Mouse (Mus musculus): ENCODE measurements around the gene Kti12. TPM values are rescaled to one million over a fixed set of nuclear protein-coding genes. Genes with fewer than 3 reads are reported as not detected.

Gene Kti12
- polyA plus RNA-seq, 1 experiment from 2014 or later = 57.8 TPM

GRCm38 (mm10) chr4:108834115-108834970, 13.2 kb upstream of the Kti12 start, which contains the start of gene Txndc12:
Gene Txndc12, plus strand, starts transcription at chr4:108834601.
- Histone ChIP-seq H3K4me1 (replicated peaks) (peaks cover 10% of the 10 kb centered on the region), H3K4me3 (replicated peaks) (peak within 1 kb of the TSS; percentile 88), H3K9me3 (no peaks in the 10 kb centered on the region), H3K36me3 (no peaks in the 10 kb centered on the region), H3K27me3 (replicated peaks) (no peaks in the 10 kb centered on the region), H3K4me2 (replicated peaks) (peak within 1 kb of the TSS; percentile 69), H3K27ac (peak within 1 kb of the TSS; percentile 98), H3K9ac (peak within 1 kb of the TSS; percentile 95)
- under 1% methylated on average over 34 of the region's 34 CpGs for WGBS
- peak; percentile 87 for ATAC-seq

- Histone ChIP-seq H3K4me1 (replicated peaks) (peaks cover 10% of the 10 kb centered on the region), H3K4me3 (replicated peaks) (peak overlapping the region; percentile 88), H3K9ac (peak overlapping the region; percentile 64), H3K27ac (peak overlapping the region; percentile 98), H3K4me2 (replicated peaks) (peak overlapping the region; percentile 69), H3K27me3 (replicated peaks) (no peaks in the 10 kb centered on the region), H3K9me3 (no peaks in the 10 kb centered on the region), H3K36me3 (no peaks in the 10 kb centered on the region)
- WGBS = under 1% methylated on average over 15 of the region's 15 CpGs
- no peak for ATAC-seq
These were observed 12.6 kb upstream of the Kti12 start for GRCm38 (mm10) chr4:108834971-108835311.

- WGBS = 50% methylated on average over 3 of the region's 3 CpGs
- Histone ChIP-seq H3K4me3 (replicated peaks) (peak overlapping the region; percentile 88), H3K27me3 (replicated peaks) (no peaks in the 10 kb centered on the region), H3K4me2 (replicated peaks) (peak overlapping the region; percentile 69), H3K9me3 (no peaks in the 10 kb centered on the region), H3K36me3 (no peaks in the 10 kb centered on the region), H3K27ac (peak overlapping the region; percentile 98; the same call in 1 of the 2 replicates), H3K4me1 (replicated peaks) (peaks cover 10% of the 10 kb centered on the region), H3K9ac (peak overlapping the region; percentile 64)
- ATAC-seq = no peak
These were observed 12.1 kb upstream of the Kti12 start for GRCm38 (mm10) chr4:108835496-108835895.

GRCm38 (mm10) chr4:108838031-108838430, 9.6 kb upstream of the Kti12 start:
- Histone ChIP-seq H3K9ac (no peak overlapping the region), H3K36me3 (no peaks in the 10 kb centered on the region), H3K9me3 (no peaks in the 10 kb centered on the region), H3K4me1 (replicated peaks) (peaks cover 6% of the 10 kb centered on the region; the same call in 1 of the 2 replicates), H3K27me3 (replicated peaks) (no peaks in the 10 kb centered on the region), H3K27ac (no peak overlapping the region), H3K4me2 (replicated peaks) (no peak overlapping the region), H3K4me3 (replicated peaks) (no peak overlapping the region)
- no peak for ATAC-seq
- WGBS = 64% methylated on average over 4 of the region's 4 CpGs

GRCm38 (mm10) chr4:108841920-108842578, 5.5 kb upstream of the Kti12 start:
- H3K9me3 ChIP-seq = no peaks in the 10 kb centered on the region
- H3K4me1 ChIP-seq (replicated peaks) = peaks cover 3% of the 10 kb centered on the region; the same call in 1 of the 2 replicates
- ATAC-seq = no peak
- no peak overlapping the region for H3K9ac ChIP-seq
- H3K4me3 ChIP-seq (replicated peaks) = no peak overlapping the region
- no peak overlapping the region for H3K4me2 ChIP-seq (replicated peaks)
- H3K36me3 ChIP-seq = no peaks in the 10 kb centered on the region
- no peak overlapping the region for H3K27ac ChIP-seq
- H3K27me3 ChIP-seq (replicated peaks) = no peaks in the 10 kb centered on the region
- WGBS = 67% methylated on average over 7 of the region's 7 CpGs

GRCm38 (mm10) chr4:108843336-108843735, 4.2 kb upstream of the Kti12 start:
- no peak for ATAC-seq
- H3K27me3 ChIP-seq (replicated peaks) = no peaks in the 10 kb centered on the region
- no peak overlapping the region for H3K27ac ChIP-seq

GRCm38 (mm10) chr4:108845824-108846569, 1.6 kb upstream of the Kti12 start:
- Histone ChIP-seq H3K4me2 (replicated peaks) (no peak overlapping the region), H3K27ac (0 out of 2 replicates have a peak overlapping the region, but pooled peaks have one; percentile 27), H3K4me1 (replicated peaks) (0 out of 2 replicates have a peak, but pooled peaks cover 8% of the 10 kb centered on the region), H3K9me3 (no peaks in the 10 kb centered on the region), H3K27me3 (replicated peaks) (no peaks in the 10 kb centered on the region), H3K9ac (no peak overlapping the region), H3K4me3 (replicated peaks) (no peak overlapping the region), H3K36me3 (no peaks in the 10 kb centered on the region)
- ATAC-seq = no peak
- 51% methylated on average over 5 of the region's 5 CpGs for WGBS

More at GRCm38 (mm10) chr4:108843336-108843735, 4.2 kb upstream of the Kti12 start:
- no peak overlapping the region for H3K9ac ChIP-seq
- H3K4me1 ChIP-seq (replicated peaks) = no peaks in the 10 kb centered on the region; the same call in 1 of the 2 replicates
- H3K4me2 ChIP-seq (replicated peaks) = no peak overlapping the region
- no peak overlapping the region for H3K4me3 ChIP-seq (replicated peaks)
- no peaks in the 10 kb centered on the region for H3K36me3 ChIP-seq
- H3K9me3 ChIP-seq = no peaks in the 10 kb centered on the region

GRCm38 (mm10) chr4:108848505-108848848, 892 bp downstream of the Kti12 start, which contains the start of gene A730015C16Rik:
Gene A730015C16Rik, minus strand, starts transcription at chr4:108848619.
- 5% methylated on average over 20 of the region's 20 CpGs for WGBS
- Histone ChIP-seq H3K4me2 (replicated peaks) (peak within 1 kb of the TSS; percentile 86), H3K27me3 (replicated peaks) (no peaks in the 10 kb centered on the region), H3K27ac (peak within 1 kb of the TSS; percentile 93), H3K4me3 (replicated peaks) (peak within 1 kb of the TSS; percentile 86), H3K4me1 (replicated peaks) (0 out of 2 replicates have a peak, but pooled peaks cover 8% of the 10 kb centered on the region), H3K9me3 (no peaks in the 10 kb centered on the region), H3K36me3 (no peaks in the 10 kb centered on the region), H3K9ac (peak within 1 kb of the TSS; percentile 78)
- ATAC-seq = peak; percentile 35

GRCm38 (mm10) chr4:108866806-108867205, 19.2 kb downstream of the Kti12 start:
- ATAC-seq = no peak
- Histone ChIP-seq H3K27ac (no peak overlapping the region), H3K36me3 (peaks cover 3% of the 10 kb centered on the region; the same call in 1 of the 2 replicates), H3K9ac (no peak overlapping the region), H3K4me1 (replicated peaks) (no peaks in the 10 kb centered on the region), H3K4me3 (replicated peaks) (no peak overlapping the region), H3K9me3 (no peaks in the 10 kb centered on the region), H3K4me2 (replicated peaks) (no peak overlapping the region), H3K27me3 (replicated peaks) (no peaks in the 10 kb centered on the region)
- 78% methylated on average over 7 of the region's 7 CpGs for WGBS

GRCm38 (mm10) chr4:108869730-108870374, 22.3 kb downstream of the Kti12 start:
- ATAC-seq = peak; percentile 88
- Histone ChIP-seq H3K27me3 (replicated peaks) (no peaks in the 10 kb centered on the region), H3K9ac (no peak overlapping the region), H3K4me3 (replicated peaks) (no peak overlapping the region), H3K36me3 (no peaks in the 10 kb centered on the region), H3K4me1 (replicated peaks) (no peaks in the 10 kb centered on the region), H3K4me2 (replicated peaks) (no peak overlapping the region), H3K27ac (no peak overlapping the region), H3K9me3 (no peaks in the 10 kb centered on the region)
- whole genome bisulfite sequencing = 34% methylated on average over 10 of the region's 10 CpGs

- WGBS = 91% methylated on average over 5 of the region's 5 CpGs
- no peak overlapping the region for H3K4me3 ChIP-seq (replicated peaks)
- H3K36me3 ChIP-seq = no peaks in the 10 kb centered on the region
- no peak overlapping the region for H3K9ac ChIP-seq
- H3K27ac ChIP-seq = no peak overlapping the region
- H3K9me3 ChIP-seq = no peaks in the 10 kb centered on the region
- no peak for ATAC-seq
- H3K4me1 ChIP-seq (replicated peaks) = no peaks in the 10 kb centered on the region
- no peaks in the 10 kb centered on the region for H3K27me3 ChIP-seq (replicated peaks)
- H3K4me2 ChIP-seq (replicated peaks) = no peak overlapping the region
These were observed 26.2 kb downstream of the Kti12 start for GRCm38 (mm10) chr4:108873746-108874145.
